Mouse (Mus musculus) midbrain, embryonic 12.5 days (tissue): ENCODE measurements at regions not wholly inside any gene's neighbourhood (a gene's known extent, or its start where the extent isn't known, plus 50 kb on each side); places are given as distances from the start of the nearest gene placed in this dataset.

Experiments
- ATAC-seq: fragments of 200-750 bp; cut with Nextera tagmentation; 2 replicates; pipeline ENCODE4 v1.8.0; 2017; ENCODE audit warnings: low read depth, moderate TSS enrichment, moderate library complexity; ENCODE audit not compliant: low FRiP score
- H3K27ac ChIP-seq: fragments of 300-500 bp; sonication (generic); replicated peaks from 2 replicates; pipeline ENCODE4 v1.5.1; 2016; ENCODE audit warnings: mild to moderate bottlenecking
- H3K27me3 ChIP-seq: fragments of 300-500 bp; sonication (generic); 2 replicates; pipeline ENCODE4 v1.6.1; 2016; ENCODE audit warnings: mild to moderate bottlenecking
- H3K36me3 ChIP-seq: fragments of 300-500 bp; sonication (generic); 2 replicates; pipeline ENCODE4 v1.6.1; 2016
- H3K4me1 ChIP-seq: fragments of 300-500 bp; sonication (generic); 2 replicates; pipeline ENCODE4 v1.6.1; 2016
- H3K4me2 ChIP-seq: fragments of 300-500 bp; sonication (generic); replicated peaks from 2 replicates; pipeline ENCODE4 v1.6.1; 2016; ENCODE audit warnings: mild to moderate bottlenecking, moderate library complexity
- H3K4me3 ChIP-seq: fragments of 300-500 bp; sonication (generic); 2 replicates; pipeline ENCODE4 v1.5.1; 2016; ENCODE audit warnings: mild to moderate bottlenecking
- H3K9ac ChIP-seq: fragments of 300-500 bp; sonication (generic); replicated peaks from 2 replicates; pipeline ENCODE4 v1.6.1; 2016; ENCODE audit warnings: mild to moderate bottlenecking, moderate library complexity
- H3K9me3 ChIP-seq: fragments of 300-500 bp; sonication (generic); 2 replicates; pipeline ENCODE4 v1.6.1; 2016; ENCODE audit warnings: mild to moderate bottlenecking
- WGBS: fragments of 180-500 bp; shearing (Covaris S2); methylation state at CpG from one replicate; pipeline ENCODE4 v1.1.7; 2016; 5-methylcytosine and 5-hydroxymethylcytosine counted together

- Histone ChIP-seq H3K36me3 (no peaks in the 10 kb centered on the region), H3K27me3 (no peaks in the 10 kb centered on the region), H3K4me3 (no peak overlapping the region), H3K27ac (no peak overlapping the region), H3K9ac (no peak overlapping the region), H3K4me1 (0 out of 2 replicates have a peak, but pooled peaks cover 4% of the 10 kb centered on the region), H3K9me3 (no peaks in the 10 kb centered on the region), H3K4me2 (no peak overlapping the region)
- ATAC-seq: no peak
- 90% methylated on average over 4 of the region's 4 CpGs for WGBS
Measured at GRCm38 (mm10) chr13:16771845-16772244, 760.2 kb downstream of the Inhba start.

- no peak for ATAC-seq
- H3K27me3 ChIP-seq: no peaks in the 10 kb centered on the region
- H3K36me3 ChIP-seq: no peaks in the 10 kb centered on the region
- H3K4me1 ChIP-seq: no peaks in the 10 kb centered on the region
- H3K4me2 ChIP-seq: no peak overlapping the region
- H3K9ac ChIP-seq: no peak overlapping the region
- H3K9me3 ChIP-seq: no peaks in the 10 kb centered on the region
- no peak overlapping the region for H3K27ac ChIP-seq
- H3K4me3 ChIP-seq: no peak overlapping the region
- WGBS: 64% methylated on average over 3 of the region's 3 CpGs
Measured at GRCm38 (mm10) chr13:16805560-16805959, 793.9 kb downstream of the Inhba start.
